Mouse (Mus musculus) cerebellum, postnatal 14 days (tissue): ENCODE measurements at regions not wholly inside any gene's neighbourhood (a gene's known extent, or its start where the extent isn't known, plus 50 kb on each side); places are given as distances from the start of the nearest gene placed in this dataset.

Source experiments
- DNase-seq, 2 experiments: peaks; one replicate each; pipeline ENCODE4 v3.0.0; 2021; ENCODE audit warnings: mixed read lengths in 2 of 2

DNA sequence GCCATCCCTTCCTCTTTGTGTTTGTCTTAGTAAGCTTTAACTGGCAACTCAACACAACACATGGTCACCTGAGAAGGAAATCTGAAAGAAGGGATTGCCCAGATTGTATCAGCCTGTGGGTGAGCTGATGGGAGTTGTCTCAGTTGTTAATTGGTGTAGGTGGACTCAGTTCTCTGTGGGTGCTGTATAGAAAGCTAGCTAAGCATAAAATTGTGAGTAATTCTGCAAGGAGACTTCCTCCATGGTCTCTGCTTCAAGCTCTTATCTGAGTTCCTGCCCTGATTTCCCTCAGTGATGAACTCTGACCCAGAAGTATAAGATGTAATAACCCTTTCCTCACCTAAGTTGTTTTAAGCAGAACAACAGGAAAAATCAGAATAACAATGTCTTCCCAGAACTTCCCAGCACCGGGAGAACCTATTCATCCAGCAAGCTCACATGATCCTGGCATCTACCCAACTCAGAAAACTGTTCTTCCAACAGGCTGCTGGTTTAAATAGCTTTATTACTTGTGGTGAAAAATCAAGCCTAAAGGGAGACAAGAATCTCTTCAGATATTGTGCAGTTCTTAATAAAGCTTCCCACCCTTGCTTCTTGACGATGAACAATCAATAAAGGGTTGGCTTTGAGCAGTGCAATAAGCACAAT lies 487.7 kb upstream of the Cdh4 start:
- DNase-seq = no peak

DNA sequence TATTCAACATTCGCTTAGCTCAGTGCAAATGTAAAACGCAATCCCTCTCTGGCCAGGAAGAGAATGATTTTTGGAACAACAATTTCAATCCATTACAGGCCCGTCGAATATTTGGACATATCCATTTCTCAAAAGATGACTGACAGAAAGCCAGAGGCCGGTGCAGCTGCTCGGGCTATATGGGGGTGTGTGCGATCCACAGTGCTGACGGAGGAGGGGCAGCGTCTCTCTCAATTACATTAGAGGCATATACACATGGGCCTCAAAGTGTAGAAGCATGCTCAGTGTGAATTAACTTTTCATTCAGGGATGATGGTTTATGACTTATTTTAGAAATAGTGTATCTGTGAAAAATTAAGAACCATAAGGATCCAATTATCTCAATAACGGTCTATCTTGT lies 483.4 kb upstream of the Cdh4 start:
- DNase-seq = no peak

GRCm38 (mm10) chr2:178959603-178960002 lies 482.6 kb upstream of the Cdh4 start:
- DNase-seq = no peak

DNA sequence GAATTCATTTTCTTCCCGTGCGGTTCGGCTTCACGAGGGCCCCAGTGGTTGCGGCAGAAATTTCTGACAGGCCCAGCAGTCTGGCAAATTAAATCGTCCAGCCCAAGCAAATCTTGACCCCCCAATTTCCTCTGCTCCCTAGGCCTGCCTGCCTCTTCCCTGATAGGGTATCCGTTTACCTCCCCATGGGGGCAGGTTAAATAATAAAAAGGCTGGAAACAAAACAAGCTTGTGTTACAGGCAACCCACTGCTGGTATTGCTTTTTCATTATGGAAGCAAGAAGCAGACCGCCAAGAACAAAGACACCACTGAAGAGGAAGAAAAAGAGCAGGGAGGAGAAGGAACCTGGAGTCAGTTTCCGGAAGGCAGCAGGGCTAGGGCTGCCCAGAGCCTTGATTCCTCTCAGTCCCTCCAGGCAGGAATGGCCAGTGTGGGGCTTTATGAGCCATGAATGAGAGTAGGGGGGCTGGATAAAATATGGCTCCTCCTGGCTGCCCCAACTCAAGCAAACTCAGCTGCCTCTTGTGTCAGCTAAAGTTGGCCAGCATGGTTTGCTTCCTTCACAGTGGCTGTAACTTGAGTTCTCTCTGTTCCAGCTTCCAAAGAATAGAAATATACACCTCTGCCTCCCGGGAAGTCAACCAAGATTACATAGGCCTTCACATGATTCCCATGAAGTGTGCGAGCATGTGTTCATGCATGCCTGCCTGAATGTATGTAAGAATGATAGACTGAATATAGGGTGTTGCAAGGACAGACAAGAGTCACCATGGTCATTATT lies 474.5 kb upstream of the Cdh4 start:
- no peak for DNase-seq

DNA sequence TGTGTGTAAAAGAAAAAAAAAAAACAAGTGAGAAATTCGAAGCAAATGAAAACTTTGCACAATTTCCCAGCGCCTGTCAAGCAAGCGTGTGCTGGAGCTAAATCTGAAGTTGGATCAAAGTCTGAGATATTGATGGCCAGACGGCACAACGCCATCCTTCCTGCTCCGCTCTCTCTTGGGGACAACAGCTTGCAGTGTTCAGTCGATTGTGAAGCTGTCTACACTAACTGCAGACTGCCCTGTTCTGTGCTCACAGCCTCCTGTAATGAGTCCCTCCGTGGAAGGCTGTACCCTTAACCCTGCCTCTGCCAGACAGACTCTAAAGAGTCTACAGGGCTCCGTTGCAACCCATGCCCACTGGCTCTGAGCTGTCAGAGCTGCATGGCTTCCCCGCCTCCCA lies 472.5 kb upstream of the Cdh4 start:
- DNase-seq = no peak

DNA sequence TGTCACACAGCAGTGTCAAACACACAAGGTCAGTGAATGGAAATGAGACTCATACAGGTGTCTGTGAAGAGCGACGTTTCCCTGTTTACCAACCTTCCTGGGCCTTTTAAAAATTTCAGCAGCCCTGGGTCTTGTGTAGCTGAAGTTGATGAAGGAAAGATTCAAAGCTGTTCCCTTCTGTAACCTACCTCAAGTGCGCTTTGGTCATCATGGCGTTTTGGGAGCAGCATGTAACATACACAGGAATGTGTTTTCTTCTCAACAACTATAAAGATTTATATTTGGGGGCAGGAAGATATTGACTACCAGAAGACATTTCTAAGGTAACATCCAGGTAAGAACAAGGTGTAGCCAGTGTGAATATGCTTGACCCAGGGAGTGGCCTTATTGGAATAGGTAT lies 466.9 kb upstream of the Cdh4 start:
- DNase-seq = no peak

DNA sequence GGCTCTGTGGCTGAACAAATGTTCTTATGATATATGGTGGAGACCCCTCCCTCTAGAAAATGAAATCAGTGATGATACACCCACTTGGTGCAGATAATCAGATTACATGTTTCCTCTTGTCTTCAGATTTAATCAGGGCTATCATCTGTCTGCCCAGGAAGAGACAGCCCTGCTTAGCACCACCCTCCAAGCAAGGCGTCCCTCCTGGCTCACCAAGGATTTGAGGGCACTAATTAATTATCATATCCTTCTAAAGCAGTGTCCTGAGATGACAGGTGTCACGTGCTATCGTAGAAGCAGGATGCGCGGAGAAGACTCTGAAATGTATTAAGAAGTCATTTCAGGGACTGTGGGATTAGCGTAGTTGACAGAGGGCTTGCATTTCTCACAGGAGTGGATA lies 466.2 kb upstream of the Cdh4 start:
- DNase-seq = no peak

DNA sequence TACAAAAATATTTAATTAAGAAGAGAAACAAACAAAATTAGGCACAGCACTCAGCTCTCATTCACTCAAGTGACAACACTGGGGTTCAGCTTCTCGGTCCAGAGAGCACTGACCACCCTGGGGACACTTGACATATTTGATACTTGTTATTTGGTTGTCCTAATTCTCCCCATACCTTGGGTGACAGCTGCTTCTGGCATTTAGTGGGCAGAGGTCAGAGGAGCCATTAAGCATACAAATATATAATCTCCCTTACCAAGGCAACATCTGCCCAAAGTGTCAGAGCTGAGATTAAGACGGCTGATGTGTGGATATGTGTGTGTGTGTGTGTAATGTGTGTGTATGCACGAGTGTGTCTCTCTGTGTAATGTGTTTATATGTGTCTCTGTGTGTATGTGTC lies 465.7 kb upstream of the Cdh4 start:
- DNase-seq = no peak

DNA sequence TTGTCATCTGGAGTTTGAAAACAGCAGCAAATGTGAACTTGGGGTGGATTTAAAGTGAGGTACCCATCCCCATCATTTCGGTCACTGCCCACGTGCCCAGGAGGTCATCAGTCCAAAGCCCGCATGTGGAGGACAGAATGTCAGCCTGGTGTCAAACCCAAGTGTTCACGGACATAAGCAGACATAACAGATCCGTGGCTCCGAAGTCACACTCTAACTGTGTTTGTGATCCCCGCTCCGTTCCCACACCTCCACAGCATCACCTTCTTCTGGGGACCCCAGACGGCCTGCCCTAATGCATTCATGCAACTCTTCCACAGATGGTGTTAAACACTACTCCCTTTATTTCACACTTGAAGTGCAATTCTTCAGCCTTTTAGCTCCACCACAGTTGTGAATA lies 462.8 kb upstream of the Cdh4 start:
- no peak for DNase-seq

- DNase-seq = no peak
These were observed 460.3 kb upstream of the Cdh4 start for GRCm38 (mm10) chr2:178981736-178982502.

DNA sequence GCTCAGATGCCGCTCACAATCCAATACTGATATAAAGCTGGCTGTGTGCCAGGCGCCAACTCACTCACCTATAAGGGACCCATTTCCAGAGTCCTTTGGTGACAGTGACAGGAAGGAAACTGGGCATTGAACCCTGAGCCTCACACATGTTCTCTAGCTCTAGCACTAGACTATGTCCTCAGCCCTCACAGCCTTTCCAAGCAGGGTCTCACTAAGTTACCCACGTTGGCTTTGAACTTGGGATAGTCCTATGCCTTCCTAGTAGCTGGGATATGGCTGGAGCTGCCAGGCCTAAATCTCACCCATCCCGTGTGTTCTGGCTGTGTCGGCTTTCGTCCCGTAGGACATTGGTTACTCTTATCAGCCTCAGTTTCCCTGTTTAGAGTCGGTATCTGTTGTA lies 458.4 kb upstream of the Cdh4 start:
- no peak for DNase-seq

GRCm38 (mm10) chr2:178987935-178988334 lies 454.3 kb upstream of the Cdh4 start:
- peak; percentile 7 to 12 for DNase-seq

DNA sequence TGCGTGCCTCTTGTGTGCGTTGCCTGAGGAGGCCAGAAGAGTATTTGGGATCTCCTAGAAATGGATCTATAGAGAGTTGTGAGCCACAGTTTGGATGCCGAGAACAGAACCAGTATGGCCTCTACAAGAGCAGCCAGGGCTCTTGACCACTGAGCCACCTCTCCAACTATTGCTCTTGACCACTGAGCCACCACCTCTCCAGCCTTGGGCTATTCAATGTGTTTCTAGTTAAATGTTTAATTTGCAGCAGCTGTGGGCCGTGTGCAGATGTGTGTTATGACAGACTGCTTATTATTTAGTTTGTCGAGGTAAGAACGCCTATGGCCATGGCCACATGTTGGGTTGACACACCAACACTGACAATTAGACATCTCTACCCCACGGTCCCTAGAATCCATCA lies 452.9 kb upstream of the Cdh4 start:
- no peak for DNase-seq

DNA sequence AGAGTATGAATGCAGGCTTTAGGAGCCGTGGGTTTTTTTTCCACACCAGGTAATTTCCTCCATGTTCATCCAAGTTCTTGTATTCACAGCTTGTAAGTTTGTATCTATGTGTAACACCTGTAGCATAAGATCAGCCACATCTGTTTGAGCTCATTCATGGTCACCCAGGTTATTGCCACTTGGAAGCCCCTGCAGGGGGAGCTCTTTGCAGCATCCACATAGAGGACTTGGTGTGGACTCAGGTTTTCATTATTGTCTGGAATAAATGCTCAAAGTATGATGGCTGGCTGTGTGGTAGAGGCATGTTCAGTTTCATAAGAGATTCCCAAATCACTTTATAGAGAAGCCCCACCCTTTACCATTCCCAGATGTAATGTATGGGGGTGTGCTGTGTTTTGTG lies 452.4 kb upstream of the Cdh4 start:
- DNase-seq = no peak

DNA sequence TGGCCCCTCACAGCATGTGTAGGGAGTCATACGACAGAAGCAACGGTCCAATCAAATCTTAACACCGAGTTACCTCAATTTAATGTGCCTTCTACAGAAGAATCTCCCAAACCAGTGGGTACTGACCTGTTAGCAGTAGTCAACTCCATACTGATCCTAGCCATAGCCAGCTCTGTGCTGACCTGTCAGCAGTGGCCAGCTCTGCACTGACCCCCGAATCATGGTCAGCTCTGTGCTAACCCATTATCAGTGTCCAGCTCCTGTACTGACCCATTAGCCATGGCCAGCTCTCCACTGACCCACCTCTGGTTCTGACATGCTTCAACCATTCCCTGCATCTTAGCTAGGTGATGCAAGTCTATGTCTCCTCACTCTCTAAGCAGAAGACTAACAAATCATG lies 451.3 kb upstream of the Cdh4 start:
- DNase-seq = no peak

- no peak for DNase-seq
These were observed 449.7 kb upstream of the Cdh4 start for GRCm38 (mm10) chr2:178992334-178993116.

GRCm38 (mm10) chr2:178997921-178998320 lies 444.3 kb upstream of the Cdh4 start:
- no peak for DNase-seq

GRCm38 (mm10) chr2:179000448-179001081 lies 441.7 kb upstream of the Cdh4 start:
- no peak for DNase-seq

- no peak for DNase-seq
These were observed 434.5 kb upstream of the Cdh4 start for GRCm38 (mm10) chr2:179007766-179008165.

DNA sequence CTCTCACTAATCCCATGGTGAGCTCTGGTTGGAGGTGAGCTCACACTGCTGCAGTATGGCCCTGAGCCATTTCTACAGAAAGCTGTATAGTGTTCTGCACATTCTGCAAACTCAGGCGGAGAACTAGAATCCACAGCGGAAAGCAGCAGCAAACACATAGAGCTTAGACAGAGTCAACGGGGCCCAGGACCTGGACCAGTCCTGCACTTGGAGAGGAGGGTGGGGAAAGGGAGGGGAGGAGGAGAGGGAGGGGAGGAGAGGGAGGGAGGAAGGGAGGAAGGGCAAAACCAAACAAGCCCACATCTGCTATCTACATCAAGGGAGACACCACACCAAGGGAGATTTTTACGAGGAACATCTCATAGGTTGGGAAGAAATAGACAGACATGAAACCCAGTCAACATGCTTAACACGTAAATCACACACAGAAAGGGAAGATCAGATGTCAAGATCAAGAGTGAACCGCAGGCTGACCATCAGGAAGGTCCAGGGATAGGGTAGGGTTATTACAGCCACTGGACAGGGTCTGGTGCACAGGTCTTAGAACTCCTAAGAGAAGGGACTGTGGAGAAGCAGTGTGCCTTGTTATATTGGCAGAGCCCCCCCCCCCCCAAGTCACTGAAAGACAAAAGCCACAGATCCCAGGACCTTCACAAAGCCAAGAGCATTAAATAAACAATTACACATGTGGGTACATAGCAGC lies 428.2 kb upstream of the Cdh4 start:
- no peak for DNase-seq

DNA sequence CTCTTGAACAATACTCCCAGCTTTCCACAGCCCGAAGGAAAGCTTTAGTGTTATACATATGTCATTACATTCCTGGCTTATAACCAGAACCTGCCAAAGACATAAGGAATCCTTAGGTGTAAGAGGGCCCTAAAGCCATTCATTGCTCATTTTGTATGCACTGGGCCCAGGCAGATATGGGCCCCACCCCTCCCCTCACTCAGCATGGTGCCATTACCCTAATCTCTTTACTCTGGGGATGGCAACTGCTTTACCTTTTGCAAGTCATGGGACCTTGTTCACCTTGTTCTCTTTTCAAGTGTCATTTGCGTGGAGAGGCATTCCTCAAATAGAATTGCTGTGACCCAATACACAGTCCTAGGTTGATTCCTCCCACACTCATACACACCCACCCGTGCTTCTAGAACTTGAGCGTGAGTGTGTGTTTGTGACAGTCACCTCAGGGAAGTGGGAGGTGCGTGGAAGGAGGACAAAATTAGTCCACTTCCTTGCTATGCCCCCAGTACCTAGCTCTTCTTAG lies 419.5 kb upstream of the Cdh4 start:
- no peak for DNase-seq

DNA sequence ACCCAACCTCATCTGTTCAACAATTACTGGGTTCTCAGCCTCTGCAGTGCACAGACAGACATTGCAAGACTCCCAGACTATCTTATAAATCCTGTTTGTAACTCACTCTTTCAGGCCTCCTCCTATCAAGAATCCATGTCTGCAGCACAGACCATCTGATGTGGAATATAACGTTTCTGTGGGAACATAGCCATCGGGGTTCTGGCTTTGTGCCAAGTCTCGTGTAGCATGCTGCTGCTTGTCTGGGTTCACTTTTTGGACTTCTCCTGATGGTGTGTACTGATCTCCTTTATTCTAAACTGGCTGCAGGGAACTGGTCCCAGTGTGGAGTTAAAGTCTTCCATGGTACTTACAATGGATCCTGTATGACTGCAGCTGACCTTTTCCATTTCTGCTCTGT lies 418.0 kb upstream of the Cdh4 start:
- DNase-seq = peak in 1 of 2 experiments; percentile 37
